Mouse (Mus musculus): ENCODE results near the gene Bpifb1. TPM values are rescaled to one million over a fixed set of nuclear protein-coding genes. Genes with fewer than 3 reads are reported as not detected.
"Not testable (repeated sequence)": the region's sequence is repeated elsewhere in the genome, so short reads cannot be mapped to it uniquely, and the experiment has no call there.

Bpifb1 gene
- polyA plus RNA-seq, 1 experiment from 2014 or later: not detected

GRCm38 (mm10) chr2:154233426-154233825 lies 42.8 kb downstream of the Bpifb1 start:
- Histone ChIP-seq H3K79me2 (ENCODE audit: inconsistent target) (no peaks in the 10 kb centered on the region), H3K4me3 (ENCODE audit: inconsistent target) (no peak overlapping the region), H3K36me3 (ENCODE audit: inconsistent target) (no peaks in the 10 kb centered on the region), H3K27ac (no peak overlapping the region)
- WGBS (ENCODE audit: missing documents): 96% methylated on average over 6 of the region's 6 CpGs

GRCm38 (mm10) chr2:154240771-154241170 lies 50.2 kb downstream of the Bpifb1 start:
- 94% methylated on average over 6 of the region's 6 CpGs for WGBS (ENCODE audit: missing documents)
- Histone ChIP-seq H3K27ac (no peak overlapping the region), H3K36me3 (ENCODE audit: inconsistent target) (no peaks in the 10 kb centered on the region), H3K79me2 (ENCODE audit: inconsistent target) (no peaks in the 10 kb centered on the region), H3K4me3 (ENCODE audit: inconsistent target) (no peak overlapping the region)

DNA sequence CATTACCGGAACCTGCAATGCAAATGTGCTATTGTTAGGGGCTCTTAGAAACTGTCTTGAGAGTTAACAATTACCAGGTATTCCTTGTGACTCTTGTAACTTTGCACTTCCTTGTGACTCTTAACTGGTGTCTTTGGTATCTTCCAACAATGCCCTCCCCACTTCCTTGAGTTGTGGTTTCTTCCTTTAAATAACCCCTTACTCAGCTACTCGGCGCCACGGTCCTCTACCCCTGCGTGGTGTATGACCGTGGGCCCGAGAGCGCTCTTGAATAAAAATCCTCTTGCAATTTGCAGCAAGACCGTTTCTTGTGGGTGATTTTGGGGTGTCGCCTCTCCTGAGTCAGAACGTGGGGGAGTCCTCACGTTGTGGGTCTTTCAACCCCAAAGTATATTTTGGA lies 52.1 kb downstream of the Bpifb1 start:
- not testable (repeated sequence) for H3K79me2 ChIP-seq (ENCODE audit: inconsistent target); H3K4me3 ChIP-seq (ENCODE audit: inconsistent target); H3K36me3 ChIP-seq (ENCODE audit: inconsistent target); H3K27ac ChIP-seq
- 93% methylated on average over 10 of the region's 12 CpGs for WGBS (ENCODE audit: missing documents)

DNA sequence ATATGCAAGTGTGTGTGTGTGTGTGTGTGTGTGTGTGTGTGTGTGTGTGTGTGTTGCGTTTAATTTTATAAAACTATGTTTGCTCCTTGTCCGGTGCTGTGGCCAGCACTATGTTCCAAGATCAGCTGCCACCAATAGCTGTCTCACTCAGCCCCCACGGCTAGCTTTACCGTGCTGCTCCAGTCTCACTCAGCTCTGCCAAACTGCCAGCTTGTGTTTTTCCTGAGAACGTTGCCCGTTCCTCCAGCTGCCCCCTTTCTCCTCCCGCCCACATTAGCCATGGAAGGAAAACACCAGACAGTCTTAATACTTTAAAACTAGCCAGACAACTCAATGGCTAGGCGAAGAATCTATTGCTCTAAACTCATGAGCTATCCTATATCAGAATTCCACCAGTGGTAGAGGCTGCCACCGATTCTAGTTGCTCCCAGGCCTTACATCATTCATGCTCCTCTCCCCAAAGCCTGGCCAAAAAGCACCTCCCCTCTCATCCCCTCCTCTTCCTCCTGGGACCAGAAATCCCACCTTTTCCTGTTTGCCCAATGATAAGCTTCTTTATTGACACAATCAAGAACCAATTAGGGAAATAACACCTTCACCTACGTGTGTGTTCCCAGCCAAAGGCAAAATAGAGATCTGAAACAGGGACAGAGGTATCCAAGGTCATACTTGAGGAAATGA lies 52.9 kb downstream of the Bpifb1 start:
- Histone ChIP-seq H3K4me3 (ENCODE audit: inconsistent target) (no peak overlapping the region), H3K27ac (no peak overlapping the region), H3K36me3 (ENCODE audit: inconsistent target) (no peaks in the 10 kb centered on the region), H3K79me2 (ENCODE audit: inconsistent target) (no peaks in the 10 kb centered on the region)
- WGBS (ENCODE audit: missing documents): 92% methylated on average over 10 of the region's 10 CpGs

DNA sequence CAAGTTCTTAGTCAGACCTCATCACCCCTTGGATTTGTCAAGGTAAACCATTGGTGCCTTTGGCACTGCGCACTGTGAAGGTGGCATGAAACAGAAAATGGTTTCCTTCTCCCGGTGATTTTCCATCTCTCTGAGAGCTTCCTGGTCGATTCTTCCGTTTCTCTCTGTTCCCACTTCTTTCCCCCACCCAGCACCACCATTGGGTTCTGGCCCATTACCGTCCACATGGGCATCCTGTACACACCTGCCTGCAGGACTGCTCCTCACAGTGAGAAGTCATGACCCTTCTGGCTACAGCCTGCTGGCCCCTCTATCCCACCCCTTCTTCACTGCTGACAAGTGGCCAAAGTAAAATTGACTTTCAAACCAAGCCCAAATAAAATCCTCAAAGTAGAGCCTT lies 54.7 kb downstream of the Bpifb1 start:
- Histone ChIP-seq H3K79me2 (ENCODE audit: inconsistent target) (no peaks in the 10 kb centered on the region), H3K36me3 (ENCODE audit: inconsistent target) (no peaks in the 10 kb centered on the region), H3K4me3 (ENCODE audit: inconsistent target) (no peak overlapping the region), H3K27ac (no peak overlapping the region)
- WGBS (ENCODE audit: missing documents): 92% methylated on average over 5 of the region's 5 CpGs

DNA sequence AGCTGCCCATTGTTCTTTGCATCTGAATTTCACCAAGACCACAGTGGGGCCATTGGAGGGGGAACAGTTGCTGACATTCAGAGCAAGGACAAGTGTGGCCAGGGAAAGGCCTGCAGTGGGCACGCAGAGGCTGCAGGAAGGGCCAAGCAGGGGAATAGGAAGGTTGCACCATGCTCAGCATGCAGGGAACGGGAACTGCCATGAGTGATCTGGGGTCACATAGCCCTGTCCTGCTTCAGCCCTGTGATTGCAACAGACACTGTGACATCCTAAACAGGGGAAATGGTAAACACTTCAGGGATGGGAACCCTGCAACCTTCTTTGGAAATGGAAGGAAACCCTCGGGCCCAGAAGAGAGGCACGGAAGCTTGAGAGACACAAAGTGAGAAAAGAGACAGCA lies 64.6 kb downstream of the Bpifb1 start:
- not testable (repeated sequence) for H3K4me3 ChIP-seq (ENCODE audit: inconsistent target); H3K27ac ChIP-seq; H3K36me3 ChIP-seq (ENCODE audit: inconsistent target); H3K79me2 ChIP-seq (ENCODE audit: inconsistent target)
- no CpG with 5 or more reads among the region's 4 CpGs for WGBS (ENCODE audit: missing documents)

DNA sequence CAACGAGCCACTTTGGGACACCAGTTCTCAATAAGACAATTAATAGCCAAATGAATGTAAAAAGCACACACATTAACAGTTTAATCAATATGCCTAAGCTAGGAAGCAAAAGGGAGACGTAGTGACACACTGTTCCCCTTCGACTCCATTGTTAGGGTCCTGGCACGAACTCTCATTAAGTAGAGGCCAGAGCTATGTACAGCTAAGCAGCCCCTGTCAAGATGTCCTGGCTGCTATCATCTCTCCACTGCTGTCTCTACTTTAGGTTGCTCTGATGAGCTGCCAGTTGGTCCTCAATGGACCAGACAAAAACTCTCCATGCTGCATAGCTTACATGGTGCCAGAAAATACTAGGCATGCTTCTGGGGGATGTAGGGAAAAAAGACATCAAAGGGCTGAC lies 65.2 kb downstream of the Bpifb1 start:
- Histone ChIP-seq H3K79me2 (ENCODE audit: inconsistent target) (no peaks in the 10 kb centered on the region), H3K27ac (no peak overlapping the region), H3K4me3 (ENCODE audit: inconsistent target) (no peak overlapping the region), H3K36me3 (ENCODE audit: inconsistent target) (no peaks in the 10 kb centered on the region)
- 88% methylated on average over 4 of the region's 4 CpGs for WGBS (ENCODE audit: missing documents)

DNA sequence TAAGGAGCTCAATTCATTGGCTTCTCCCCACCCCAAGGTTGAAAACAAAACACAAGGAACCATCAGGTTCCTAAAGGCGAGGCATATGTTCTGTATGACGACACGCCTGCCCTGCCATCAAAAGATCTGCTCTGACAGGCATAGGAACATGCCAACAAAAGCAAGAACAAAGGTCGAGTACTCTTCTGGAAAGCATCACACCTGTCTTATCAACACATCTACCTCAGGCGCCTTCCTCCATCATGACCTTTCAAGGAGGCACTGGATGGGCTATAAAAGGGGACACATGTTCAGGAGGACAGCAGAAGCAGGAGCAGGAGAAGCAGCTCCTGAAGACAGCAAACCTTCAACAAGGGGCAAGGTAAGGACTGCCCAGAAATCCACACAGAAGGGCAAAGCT lies 66.9 kb downstream of the Bpifb1 start, which contains the start of gene Bpifb9a:
Gene Bpifb9a, plus strand, starts transcription at position 301 of the 400 bp plus-strand sequence.
- not testable (repeated sequence) for H3K36me3 ChIP-seq (ENCODE audit: inconsistent target); H3K27ac ChIP-seq; H3K79me2 ChIP-seq (ENCODE audit: inconsistent target); H3K4me3 ChIP-seq (ENCODE audit: inconsistent target)
- WGBS (ENCODE audit: missing documents): 89% methylated on average over 5 of the region's 5 CpGs

GRCm38 (mm10) chr2:154264397-154264796 lies 73.8 kb downstream of the Bpifb1 start:
- not testable (repeated sequence) for H3K4me3 ChIP-seq (ENCODE audit: inconsistent target); H3K79me2 ChIP-seq (ENCODE audit: inconsistent target); H3K27ac ChIP-seq; H3K36me3 ChIP-seq (ENCODE audit: inconsistent target)
- 47% methylated on average over 2 of the region's 3 CpGs for WGBS (ENCODE audit: missing documents)

Other genes starting within 250 kb of the Bpifb1 start
- gene Bpifa6, start 215.9 kb upstream of the Bpifb1 start, polyA plus RNA-seq (2018): not detected in 3 replicates
- gene Bpifa2, start 182.6 kb upstream of the Bpifb1 start, polyA plus RNA-seq (2018): not detected in 3 replicates
- not detected in 3 replicates for gene Bpifa3, start 60.5 kb upstream of the Bpifb1 start, polyA plus RNA-seq (2018)
- gene Bpifa1, start 47.9 kb upstream of the Bpifb1 start, polyA plus RNA-seq (2018): not detected in 3 replicates
- not detected in 3 replicates for gene Bpifa5, start 28.2 kb upstream of the Bpifb1 start, polyA plus RNA-seq (2018)
- gene Bpifb5, start 32.9 kb downstream of the Bpifb1 start, polyA plus RNA-seq (2018): not detected in 3 replicates
- gene Bpifb9a, start 67.0 kb downstream of the Bpifb1 start, polyA plus RNA-seq (2018): not detected in 3 replicates
- not detected in 3 replicates for gene Bpifb9b, start 116.4 kb downstream of the Bpifb1 start, polyA plus RNA-seq (2018)
- gene Cdk5rap1, start 182.2 kb downstream of the Bpifb1 start, polyA plus RNA-seq (2018): 4.0 to 6.2 TPM (median 5.3 TPM) in 3 replicates
- 2.9 to 11.4 TPM (median 6.1 TPM) in 3 replicates for gene Snta1, start 217.3 kb downstream of the Bpifb1 start, polyA plus RNA-seq (2018)
- 8.0 to 9.7 TPM (median 9.0 TPM) in 3 replicates for gene Cbfa2t2, start 245.7 kb downstream of the Bpifb1 start, polyA plus RNA-seq (2018)

Measured in macrophage (primary cell).